Mouse (Mus musculus) heart, adult 8-10 months (tissue): ENCODE data around the gene Vav1. TPM values are rescaled to one million over a fixed set of nuclear protein-coding genes. Genes with fewer than 3 reads are reported as not detected.
"Not testable (repeated sequence)": the region's sequence is repeated elsewhere in the genome, so short reads cannot be mapped to it uniquely, and the experiment has no call there.

Experiments used
- DNase-seq: peaks from one replicate; pipeline ENCODE4 v3.0.0; 2022; ENCODE audit warnings: low spot score
- total RNA-seq, 4 experiments: library from RNA; stranded (reverse); gene quantifications; 2 replicates each; pipeline ENCODE4 v1.2.4; 2022

The Vav1 gene
- total RNA-seq, 4 experiments from 2014 or later, result 1.1 to 1.9 (median 1.4) TPM

DNA sequence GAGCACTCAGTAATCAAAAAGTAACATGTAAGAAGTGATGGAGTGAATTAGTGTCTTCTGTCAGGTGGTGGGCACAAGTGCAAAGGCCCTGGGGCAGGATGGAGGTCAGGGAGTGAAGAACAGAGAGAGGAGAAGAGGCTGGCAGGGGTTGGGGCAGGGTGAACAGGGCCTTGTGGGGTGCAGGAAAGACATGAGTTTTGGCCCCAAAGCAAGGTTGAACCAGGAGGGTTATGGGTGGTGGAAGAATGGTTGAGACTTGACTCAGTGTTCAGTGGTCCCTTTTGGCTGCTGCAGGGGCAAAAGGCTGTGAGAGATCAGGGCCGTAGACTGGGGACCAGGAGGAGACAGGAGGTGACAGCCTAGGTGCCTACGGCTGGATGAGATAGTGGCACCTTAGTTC, 363 bp upstream of the Vav1 start:
- no peak for DNase-seq

DNA sequence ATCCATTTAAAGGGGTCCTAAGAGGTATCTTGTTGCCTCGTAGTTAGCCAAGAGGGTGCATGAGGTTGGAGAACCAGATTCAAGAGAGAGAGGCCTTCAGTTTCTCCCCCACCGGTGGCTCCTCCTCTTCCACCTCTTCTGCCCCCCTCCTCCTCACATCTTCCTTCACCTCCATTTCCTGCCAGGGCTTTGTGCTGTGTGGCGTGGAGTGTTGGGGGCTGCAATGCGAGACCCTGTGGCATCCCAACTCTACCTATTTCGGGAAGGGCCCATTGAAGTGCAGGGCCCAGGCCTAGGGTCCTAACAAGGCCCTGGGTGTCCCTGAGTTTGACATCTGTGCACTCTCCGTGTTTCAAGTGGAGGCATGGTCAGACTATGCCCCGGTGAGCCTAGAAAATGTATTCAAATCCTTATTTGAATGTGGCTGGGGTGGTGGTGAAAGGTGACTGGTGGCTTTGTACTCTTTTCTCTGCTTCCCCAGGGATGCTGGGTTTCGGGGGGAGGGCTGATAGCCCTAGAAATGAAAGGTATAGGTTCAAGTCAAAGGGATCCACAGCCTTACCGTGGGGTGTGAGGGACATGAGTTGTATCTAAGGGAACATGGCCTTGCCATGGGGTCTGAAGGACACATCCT, 808 bp downstream of the Vav1 start:
- no peak for DNase-seq

DNA sequence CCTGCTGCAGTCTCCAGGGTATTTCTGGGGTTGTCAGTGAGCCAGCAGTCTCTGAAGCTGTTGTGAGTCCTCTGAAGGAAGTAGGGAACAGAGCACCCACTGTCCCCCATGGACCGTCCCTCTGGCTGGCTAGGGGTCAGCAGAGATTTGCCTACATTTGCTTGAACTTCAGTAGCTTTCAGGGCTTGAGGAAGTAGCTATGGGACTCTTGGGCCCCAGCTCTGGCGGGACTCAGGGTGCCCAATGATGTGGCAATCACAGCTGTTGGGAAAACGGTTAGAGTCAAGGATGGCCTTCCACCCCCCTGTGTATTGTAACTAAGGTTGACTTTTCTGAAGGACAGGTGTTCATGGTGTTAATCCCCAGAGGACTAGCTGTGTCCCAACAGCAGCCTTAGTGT, 1.5 kb downstream of the Vav1 start:
- no peak for DNase-seq

DNA sequence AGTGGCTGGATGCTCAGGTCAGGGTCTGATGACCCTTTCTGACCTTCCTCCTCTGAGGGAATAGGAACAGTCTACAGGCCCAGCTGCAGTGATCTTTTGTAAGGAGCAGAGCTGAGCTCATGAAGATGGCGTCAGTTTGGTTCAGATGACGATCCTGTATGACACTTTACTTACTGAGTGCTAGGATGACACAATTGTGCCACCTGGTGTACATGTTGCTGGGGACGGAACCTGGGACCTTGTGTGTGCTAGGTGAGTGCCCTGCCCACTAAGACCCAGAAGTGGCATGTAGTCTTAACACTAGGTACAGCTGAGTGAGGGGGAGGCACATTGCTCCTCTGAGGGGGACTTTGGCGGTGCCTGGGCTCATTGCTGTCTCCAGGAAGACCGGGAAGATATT, 5.0 kb downstream of the Vav1 start:
- DNase-seq, result no peak

DNA sequence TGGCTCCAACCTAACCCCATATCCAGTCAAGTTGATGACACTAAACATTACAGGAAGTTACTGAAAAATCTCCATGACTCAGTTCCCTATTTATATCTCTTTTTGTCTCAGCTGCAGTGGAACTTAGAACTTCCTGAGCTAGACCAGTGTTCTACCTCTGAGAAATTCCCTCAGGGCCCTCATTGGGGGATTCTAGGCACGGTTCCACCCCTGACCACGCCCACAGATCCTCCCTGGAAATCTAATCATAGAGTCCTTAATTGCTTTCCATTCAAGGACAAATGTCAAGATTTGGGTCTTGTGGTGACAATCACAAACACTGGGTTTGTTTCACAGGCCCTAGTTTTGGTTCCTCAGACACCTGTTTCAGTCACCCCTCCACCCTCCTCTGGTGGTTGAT, 6.2 kb downstream of the Vav1 start:
- peak; percentile 67 for DNase-seq

DNA sequence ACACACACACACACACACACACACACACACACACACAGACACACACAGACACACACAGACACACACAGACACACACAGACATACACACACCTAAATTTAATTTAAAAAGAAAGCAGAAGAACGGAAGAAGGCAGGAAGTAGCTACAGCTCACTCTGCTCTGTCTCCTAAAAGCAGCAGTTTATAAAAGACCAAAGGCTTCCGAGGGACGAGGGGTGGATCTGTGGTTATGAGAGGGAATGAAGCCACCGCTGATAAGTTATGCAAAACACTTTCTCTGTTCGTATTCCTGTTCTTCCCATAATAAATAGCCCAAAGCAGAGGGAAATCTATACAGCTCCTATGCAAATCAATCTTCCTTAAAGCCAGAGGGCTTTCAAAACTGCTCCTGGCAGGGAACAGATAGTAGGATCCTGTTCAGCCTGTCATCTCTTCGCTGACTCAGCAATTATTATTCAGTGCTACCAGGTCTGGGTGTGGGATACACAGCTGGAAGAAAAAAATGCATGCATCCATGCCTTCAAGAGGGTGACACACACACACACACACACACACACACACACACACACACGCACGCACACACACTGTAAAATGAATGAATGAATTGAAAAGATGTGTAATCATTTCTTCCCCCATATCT, 7.9 kb downstream of the Vav1 start:
- DNase-seq, result no peak

DNA sequence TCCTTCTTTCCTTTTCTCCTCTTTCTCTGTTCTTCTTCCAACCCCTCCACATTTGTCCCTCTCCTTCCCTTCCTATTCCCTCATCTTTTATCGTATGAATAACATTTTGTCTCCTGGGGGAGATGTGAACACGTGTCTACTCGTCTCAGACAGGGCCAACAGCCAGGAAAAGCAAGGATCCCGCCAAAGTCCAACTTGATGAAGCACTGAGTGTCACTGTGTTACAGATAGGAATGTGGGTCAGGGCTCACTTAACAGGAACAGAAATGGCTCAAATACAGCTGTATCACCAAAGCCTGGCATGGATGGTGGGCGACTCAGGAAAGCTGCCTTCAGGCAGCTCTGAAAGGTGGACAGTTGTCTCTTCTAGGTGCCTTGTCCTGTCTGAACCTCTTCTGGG, 10.4 kb downstream of the Vav1 start:
- DNase-seq, result no peak

DNA sequence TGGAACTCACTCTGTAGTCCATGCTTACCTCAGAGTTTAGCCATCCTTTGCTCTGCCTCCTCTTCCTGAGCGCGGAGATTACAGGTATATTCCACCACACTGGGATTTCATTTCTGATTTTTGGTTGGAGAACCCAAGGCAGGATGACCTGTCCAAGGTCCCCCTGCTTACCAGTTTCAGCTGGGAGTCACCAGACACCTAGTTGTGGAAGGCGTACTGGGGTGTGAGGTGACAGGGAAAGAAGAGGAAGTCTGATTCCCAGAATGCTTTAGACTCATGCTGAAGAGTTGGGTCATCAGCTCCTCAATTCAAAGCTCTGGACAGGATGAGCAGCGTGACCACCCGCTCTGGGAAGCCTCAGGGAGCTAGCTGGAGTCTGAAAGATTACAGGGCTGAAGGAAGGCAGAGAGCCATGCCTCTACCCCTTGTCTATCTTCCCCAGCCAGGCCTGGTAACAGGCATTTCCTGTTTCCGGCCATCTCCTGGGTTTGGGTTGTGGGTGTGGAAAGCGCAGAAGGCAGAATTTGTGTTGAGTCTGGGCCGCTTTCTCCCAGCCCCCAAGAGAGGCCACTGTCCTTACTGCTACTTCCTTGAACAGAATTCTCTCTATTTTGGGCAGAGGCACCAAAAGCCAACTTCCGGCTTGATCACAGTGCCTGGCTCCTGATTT, 11.2 kb downstream of the Vav1 start:
- peak; percentile 38 for DNase-seq

DNA sequence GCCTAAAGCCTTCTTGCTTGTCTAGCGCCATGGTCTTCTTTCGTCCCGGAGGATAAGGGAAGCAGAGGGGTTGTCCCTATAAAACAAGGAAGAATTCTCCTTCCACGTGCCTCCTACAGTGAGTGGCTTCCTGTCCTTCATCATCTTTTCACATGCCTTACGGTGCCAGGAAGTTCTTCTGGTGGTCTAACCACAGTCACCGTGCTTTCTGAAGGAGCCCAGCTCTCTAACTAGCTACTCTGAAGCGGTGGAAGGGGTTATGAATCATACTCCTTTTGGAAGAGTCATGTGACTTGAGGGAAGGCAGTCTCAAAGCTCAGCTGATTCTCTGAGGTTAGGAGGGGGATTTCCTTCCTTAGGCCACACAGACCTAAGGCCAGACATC, 11.8 kb downstream of the Vav1 start:
- DNase-seq, result no peak

DNA sequence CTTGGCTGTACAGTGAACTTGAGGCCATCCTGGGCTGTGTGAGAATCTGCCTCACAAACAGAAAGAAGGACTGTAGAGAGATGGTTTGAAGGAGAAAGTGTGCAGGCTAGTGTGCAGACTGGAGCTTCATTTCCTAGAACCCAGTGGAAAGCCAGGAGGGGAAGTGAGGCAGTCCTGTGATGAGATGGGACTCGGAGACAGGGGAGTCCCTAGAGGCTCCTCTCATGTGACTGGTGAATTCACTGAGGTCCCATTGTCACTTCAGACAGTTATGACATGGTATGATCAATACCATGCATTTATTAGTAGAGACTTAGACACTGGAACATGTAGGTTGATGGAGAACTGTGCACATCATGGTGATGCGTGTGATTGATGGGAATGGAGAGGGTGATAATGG, 13.4 kb downstream of the Vav1 start:
- no peak for DNase-seq

DNA sequence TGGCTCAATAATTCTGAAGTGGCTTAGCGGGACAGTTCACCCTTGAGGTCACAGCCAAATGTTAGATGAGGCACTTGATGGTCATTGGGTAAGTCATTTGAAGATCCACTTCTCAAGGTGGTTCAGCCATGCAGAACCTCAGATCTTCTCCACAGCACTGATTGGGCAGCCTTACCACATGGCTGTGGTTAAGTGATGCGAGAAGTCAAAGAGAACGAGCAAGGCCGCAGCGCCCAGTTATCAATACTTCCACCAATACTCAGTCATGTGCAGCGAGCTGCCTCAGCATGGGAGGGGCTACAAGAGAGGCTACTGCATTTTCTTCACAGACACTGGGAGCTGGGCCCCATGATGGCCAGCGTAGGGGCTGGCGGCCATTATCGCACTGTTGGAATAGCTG, 14.1 kb downstream of the Vav1 start:
- no peak for DNase-seq

DNA sequence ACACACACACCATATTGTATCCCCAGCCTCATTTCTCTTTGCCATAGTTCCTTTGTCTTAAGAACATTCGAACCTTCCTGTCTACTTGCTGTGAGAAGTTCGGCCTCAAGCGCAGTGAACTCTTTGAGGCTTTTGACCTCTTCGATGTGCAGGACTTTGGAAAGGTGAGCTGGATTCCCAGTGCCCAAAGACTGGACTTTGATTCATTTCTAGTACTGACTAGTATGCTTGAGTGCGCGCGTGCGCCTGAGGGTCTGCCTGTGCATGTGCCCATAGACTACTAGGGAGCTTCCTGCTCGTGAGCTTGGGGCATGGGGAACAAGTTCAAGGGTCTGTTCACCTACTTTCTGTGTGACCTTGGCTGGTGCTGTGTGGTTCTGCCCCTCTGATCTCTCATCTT, 17.0 kb downstream of the Vav1 start:
- no peak for DNase-seq

DNA sequence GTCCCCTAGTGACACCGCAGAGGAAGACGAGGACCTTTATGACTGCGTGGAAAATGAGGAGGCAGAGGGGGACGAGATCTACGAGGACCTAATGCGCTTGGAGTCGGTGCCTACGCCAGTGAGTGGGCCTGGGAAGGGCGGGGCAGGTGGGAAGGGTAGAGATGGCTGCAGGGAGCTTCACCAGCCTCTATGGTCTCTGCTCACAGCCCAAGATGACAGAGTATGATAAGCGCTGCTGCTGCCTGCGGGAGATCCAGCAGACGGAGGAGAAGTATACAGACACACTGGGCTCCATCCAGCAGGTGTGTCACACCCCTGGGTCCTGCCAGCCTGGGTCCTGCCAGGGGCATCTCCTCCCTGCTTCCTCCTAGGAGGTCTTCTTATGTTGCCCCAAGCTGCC, 18.1 kb downstream of the Vav1 start:
- DNase-seq, result no peak

DNA sequence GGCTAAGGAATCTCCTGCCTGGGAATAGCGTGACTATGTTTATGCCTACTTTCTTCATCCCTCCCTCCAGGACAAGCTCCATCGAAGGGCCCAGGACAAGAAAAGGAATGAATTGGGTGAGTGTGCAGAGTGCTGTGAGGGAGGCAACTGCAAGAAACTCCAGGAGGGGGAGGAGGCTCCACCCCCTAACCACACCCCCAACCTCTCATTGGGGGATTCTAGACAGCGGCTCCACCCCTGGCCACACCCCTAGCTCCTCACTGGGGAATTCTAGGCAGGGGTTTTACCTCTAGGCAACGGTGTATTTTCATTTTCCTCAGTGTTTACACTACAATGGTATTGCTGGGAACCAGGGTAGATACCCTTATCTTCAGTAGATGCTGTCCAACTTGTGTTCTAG, 26.7 kb downstream of the Vav1 start:
- no peak for DNase-seq

DNA sequence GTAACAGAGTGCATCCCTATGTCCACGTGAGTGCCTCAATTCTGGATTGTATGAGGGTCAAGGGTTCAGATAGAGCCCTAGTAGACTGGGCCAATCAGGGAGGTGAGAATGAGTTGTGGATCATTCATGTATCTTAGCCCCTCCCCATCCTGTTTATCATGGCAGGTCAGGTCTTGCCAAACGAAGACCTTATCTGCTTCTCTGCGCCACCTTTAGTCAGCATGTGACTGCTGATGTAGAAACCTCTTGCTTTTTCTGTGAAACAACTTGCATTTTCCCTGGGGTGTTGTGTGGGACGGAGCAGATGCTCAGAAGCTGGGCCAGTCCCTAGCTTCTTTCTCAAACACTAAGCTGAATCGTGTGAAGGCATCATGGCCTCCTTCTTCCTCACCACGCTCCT, 28.2 kb downstream of the Vav1 start:
- DNase-seq, result no peak

DNA sequence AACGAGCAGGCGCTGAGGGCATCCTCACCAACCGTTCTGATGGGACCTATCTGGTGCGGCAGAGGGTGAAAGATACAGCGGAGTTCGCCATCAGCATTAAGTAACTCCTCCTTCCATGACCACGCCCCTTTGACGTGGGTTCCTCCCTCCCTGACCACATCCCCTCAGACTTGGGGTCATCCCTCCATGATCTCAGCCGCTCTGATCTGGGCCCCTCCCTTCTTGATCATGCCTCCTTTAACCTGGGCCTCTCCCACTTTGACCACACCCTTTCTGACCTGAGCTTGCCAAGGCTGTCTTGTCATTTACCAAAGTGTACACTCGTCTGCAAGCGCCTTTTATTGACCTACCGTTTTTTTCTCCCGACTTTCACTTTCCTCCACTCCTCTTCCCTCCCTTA, 32.9 kb downstream of the Vav1 start:
- DNase-seq, result no peak

DNA sequence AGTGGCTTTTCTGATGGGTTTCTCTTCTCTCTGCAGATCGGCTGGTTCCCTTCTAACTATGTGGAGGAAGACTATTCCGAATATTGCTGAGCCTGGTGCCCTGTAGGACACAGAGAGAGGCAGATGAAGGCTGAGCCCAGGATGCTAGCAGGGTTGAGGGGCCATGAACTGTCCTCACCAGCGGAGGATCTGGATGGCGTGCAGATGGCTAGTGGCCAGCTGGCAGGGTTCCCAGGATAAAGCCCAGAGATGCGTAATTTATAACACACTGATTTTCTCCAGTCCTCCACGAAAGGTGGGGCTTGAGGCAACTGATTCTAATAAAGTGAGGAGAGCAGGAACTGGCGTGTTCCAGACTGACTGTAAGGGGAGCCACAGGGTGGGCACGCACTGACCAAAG, 48.7 kb downstream of the Vav1 start:
- DNase-seq, result no peak

DNA sequence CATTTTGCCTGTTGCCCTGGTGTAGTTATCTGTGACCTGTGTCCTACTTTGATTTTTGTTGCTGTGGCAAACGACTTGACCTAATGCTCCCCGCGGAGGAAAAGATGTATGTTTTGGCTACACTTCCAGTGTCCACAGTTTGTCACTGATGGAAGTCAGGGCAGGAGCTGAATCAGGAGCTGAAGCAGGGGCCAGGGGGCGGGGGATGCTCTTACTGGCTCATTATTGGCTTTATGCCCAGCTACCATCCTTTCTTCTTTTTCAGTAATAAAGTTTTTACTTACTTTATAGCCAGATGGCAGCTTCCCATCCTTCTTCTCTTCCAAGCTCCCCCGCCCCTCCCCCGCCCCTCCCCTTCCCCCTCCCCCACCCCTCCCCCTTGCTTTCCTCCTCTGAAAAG, 50.0 kb downstream of the Vav1 start:
- no peak for DNase-seq

DNA sequence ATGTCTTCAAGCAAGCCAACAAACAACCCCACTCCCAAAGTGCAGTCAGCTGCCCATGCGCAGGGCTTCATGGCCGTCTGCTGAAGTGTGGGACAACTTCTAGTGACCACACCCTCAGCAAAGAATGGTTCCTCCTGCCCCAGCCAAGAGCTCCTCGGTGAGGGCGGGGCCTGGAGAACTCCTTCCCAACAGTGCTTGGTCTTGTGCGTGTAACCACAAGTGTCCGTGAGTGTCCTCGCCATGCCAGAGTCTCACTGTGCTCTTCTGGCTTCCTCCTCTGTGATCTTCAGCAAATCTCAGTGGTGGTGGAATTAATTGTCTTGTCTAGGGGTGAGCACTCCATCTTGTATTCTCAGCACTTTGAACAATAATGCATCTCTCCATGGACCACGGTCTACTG, 52.1 kb downstream of the Vav1 start:
- no peak for DNase-seq

DNA sequence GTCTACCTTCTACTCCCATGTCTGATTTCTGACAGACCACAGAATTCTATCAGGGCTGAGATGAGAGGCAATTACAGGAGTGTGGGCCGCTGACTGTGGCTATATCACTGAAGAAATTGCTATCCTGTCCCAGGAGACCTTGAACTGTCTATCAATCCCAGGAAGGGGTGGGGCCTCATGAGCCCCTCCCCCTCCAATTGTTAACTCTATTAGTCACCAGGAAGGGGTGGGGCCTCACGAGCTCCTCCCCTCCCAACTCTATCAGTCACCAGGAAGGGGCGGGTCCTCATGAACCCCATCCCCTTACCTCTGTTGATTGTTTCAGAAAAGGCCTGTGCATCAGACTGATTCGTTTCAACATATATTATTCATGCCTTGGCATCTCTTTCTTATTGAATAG, 53.3 kb downstream of the Vav1 start:
- no peak for DNase-seq

DNA sequence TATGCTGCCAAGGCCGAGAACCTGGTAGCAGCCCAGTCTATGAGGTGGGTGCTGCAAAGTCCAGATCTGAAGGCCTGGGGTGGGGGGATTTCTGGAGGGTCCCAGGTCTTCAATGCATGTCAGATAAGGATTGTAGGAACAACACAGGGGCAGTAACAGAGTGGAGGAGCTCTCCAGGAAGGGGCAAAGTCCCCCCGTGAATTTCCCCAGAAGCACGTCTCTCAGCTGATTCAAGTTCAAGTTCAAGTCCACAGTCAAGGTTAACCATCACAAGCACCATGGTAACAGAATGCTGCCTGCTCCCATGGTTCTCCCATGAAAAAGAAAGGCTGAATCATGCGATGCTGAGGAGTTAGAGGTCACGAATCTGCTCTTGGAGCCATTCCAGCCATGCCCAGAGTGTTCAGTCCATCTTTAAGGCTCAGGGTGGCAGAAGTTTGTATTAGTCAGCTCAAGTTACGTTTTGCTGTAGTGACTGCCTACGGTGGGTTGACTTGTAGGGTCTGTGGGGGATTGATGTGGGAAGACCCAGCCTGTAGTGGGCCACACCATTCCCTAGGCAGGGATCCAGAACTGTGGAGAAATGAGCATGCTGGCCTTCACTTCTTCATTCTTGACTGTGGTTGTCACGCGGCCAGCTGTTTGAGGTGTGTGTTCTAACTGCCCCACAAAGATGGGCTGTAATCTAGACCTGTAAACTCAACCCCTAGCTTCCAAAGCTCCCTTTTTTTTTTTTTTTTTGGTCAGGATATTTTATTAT, 55.3 kb downstream of the Vav1 start:
- DNase-seq, result no peak

DNA sequence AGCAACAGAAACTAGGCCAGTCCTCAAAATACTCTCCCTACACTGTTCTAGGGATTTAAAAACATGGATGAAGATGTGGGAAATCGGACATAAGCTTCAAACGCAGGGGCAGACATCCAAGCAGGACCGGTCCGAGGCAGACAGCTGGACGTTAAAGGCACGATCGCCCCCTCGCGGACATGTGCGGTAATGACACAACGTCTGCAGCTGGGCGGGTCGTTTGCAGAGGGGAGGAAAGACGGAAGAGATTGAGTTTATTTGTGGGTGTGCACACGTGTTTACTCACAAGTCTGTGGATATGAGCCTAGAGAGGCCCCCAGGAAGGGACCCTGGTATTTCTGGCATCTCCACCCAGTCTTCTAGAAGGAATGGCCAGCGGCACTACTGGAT, 55.9 kb downstream of the Vav1 start:
- DNase-seq, result peak; percentile 82

DNA sequence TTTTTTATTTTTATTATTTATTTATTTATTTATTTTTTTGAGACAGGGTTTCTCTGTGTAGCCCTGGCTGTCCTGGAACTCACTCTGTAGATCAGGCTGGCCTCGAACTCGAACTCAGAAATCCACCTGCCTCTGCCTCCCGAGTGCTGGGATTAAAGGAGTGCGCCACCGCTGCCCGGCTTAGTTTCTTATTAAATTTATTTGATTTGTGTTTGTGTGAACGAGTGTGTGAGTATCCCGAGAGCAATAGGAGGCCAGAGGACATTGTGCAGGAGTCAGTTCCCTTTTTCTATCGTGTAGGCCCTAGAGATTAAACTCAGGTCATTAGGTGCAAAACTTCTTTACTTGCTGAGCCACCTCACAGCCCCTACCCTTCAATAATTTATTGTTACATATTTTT, 56.3 kb downstream of the Vav1 start:
- not testable (repeated sequence) for DNase-seq
